Mouse (Mus musculus) stomach, postnatal 0 days (tissue): ENCODE data around the gene Rftn1. TPM values are rescaled to one million over a fixed set of nuclear protein-coding genes. Genes with fewer than 3 reads are reported as not detected.

Experiments used
- ATAC-seq: fragments of 200-750 bp; cut with Nextera tagmentation; 2 replicates; pipeline ENCODE4 v1.8.0; 2017; ENCODE audit not compliant: low FRiP score, low TSS enrichment
- DNase-seq: peaks from one replicate; pipeline ENCODE4 v3.0.0-alpha.2; 2016; ENCODE audit warnings: low spot score
- H3K27ac ChIP-seq: fragments of 300-500 bp; sonication (generic); replicated peaks from 2 replicates; pipeline ENCODE4 v1.5.1; 2014; ENCODE audit warnings: mild to moderate bottlenecking, control low read depth
- H3K27me3 ChIP-seq: fragments of 300-500 bp; sonication (generic); 2 replicates; pipeline ENCODE4 v1.6.1; 2014; ENCODE audit warnings: low read length; ENCODE audit not compliant: control insufficient read depth, insufficient read depth
- H3K36me3 ChIP-seq: fragments of 300-500 bp; sonication (generic); 2 replicates; pipeline ENCODE4 v1.6.1; 2014; ENCODE audit warnings: low read length, mixed read lengths; ENCODE audit not compliant: control insufficient read depth, insufficient read depth
- H3K4me1 ChIP-seq: fragments of 300-500 bp; sonication (generic); replicated peaks from 2 replicates; pipeline ENCODE4 v1.6.1; 2014; ENCODE audit warnings: antibody characterized with exemption; ENCODE audit not compliant: control insufficient read depth, insufficient read depth
- H3K4me2 ChIP-seq: fragments of 300-500 bp; sonication (generic); replicated peaks from 2 replicates; pipeline ENCODE4 v1.6.1; 2014; ENCODE audit warnings: low read depth, mild to moderate bottlenecking, control low read depth, moderate library complexity
- H3K4me3 ChIP-seq: fragments of 300-500 bp; sonication (generic); 2 replicates; pipeline ENCODE4 v1.5.1; 2014; ENCODE audit warnings: low read depth, low read length, control low read depth
- H3K9ac ChIP-seq: fragments of 300-500 bp; sonication (generic); 2 replicates; pipeline ENCODE4 v1.6.1; 2014; ENCODE audit warnings: mild to moderate bottlenecking, low read length, control low read depth, mixed read lengths
- H3K9me3 ChIP-seq: fragments of 300-500 bp; sonication (generic); 2 replicates; pipeline ENCODE4 v1.6.1; 2016; ENCODE audit warnings: low read length; ENCODE audit not compliant: control insufficient read depth
- CTCF ChIP-seq: IDR thresholded peaks from 2 replicates; pipeline ENCODE4 v1.5.1; 2016; ENCODE audit warnings: antibody characterized with exemption, low read depth, mild to moderate bottlenecking, moderate library complexity
- EP300 ChIP-seq: optimal IDR thresholded peaks from 2 replicates; pipeline ENCODE3; 2016; ENCODE audit warnings: antibody characterized with exemption
- WGBS: fragments of 180-500 bp; shearing (Covaris S2); extraction: QIAGEN DNeasy Blood & Tissue Kit; methylation state at CpG from one replicate; pipeline ENCODE4 v1.1.7; 2014; 5-methylcytosine and 5-hydroxymethylcytosine counted together
- polyA plus RNA-seq: library from polyadenylated mRNA; unstranded; fragments of >200 nt; fragmentation: Nextera tagmentation; extraction: Ambion mirVana; gene quantifications from 2 replicates; pipeline ENCODE4 v1.2.1, GENCODE M21; 2015

Gene Rftn1
- polyA plus RNA-seq, 1 experiment from 2014 or later, result 7.1 TPM

GRCm38 (mm10) chr17:49965846-49966762, 224.4 kb downstream of the Rftn1 start:
- WGBS, result 74% methylated on average over 17 of the region's 17 CpGs
- Histone ChIP-seq H3K4me2 (no peak overlapping the region), H3K4me3 (no peak overlapping the region), H3K27ac (no peak overlapping the region), H3K27me3 (no peaks in the 10 kb centered on the region), H3K36me3 (no peaks in the 10 kb centered on the region), H3K9me3 (no peaks in the 10 kb centered on the region), H3K4me1 (no peaks in the 10 kb centered on the region), H3K9ac (no peak overlapping the region)
- DNase-seq (no peak), ATAC-seq (no peak)
- TF ChIP-seq EP300 (no peak), CTCF (no peak)

DNA sequence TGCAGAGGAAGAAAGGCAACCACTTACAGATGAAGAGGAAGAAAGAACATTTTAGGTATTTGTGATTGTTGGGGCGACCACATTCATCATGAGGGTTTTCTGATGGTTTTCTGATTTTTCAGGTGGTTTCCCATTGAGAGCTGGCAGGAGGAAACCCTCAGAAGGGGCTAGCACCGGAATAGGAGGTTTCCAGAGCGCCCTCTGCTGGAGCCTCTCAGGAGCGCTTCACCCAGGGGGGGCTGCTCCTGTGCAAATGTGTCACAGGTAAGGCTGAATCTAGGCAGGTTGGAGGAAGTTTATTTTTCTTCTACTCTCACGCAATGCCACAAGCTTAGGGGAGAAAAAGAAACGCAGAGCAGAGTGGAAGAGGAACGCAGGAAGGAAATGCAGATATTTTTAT, 225.4 kb downstream of the Rftn1 start:
- ATAC-seq (no peak), DNase-seq (no peak)
- H3K9ac ChIP-seq, result no peak overlapping the region
- H3K4me2 ChIP-seq, result no peak overlapping the region
- H3K27ac ChIP-seq, result no peak overlapping the region
- TF ChIP-seq EP300 (no peak), CTCF (peak; percentile 48)
- H3K4me3 ChIP-seq, result no peak overlapping the region
- no peaks in the 10 kb centered on the region for H3K4me1 ChIP-seq
- H3K36me3 ChIP-seq, result no peaks in the 10 kb centered on the region
- no peaks in the 10 kb centered on the region for H3K9me3 ChIP-seq
- no peaks in the 10 kb centered on the region for H3K27me3 ChIP-seq
- whole genome bisulfite sequencing, result 76% methylated on average over 7 of the region's 7 CpGs

- Histone ChIP-seq H3K27ac (no peak overlapping the region), H3K9ac (no peak overlapping the region), H3K27me3 (no peaks in the 10 kb centered on the region), H3K9me3 (no peaks in the 10 kb centered on the region), H3K36me3 (no peaks in the 10 kb centered on the region), H3K4me3 (no peak overlapping the region), H3K4me2 (no peak overlapping the region), H3K4me1 (no peaks in the 10 kb centered on the region)
- WGBS, result 87% methylated on average over 6 of the region's 6 CpGs
- DNase-seq (no peak), ATAC-seq (no peak)
- no peak for TF ChIP-seq EP300
- no peak for TF ChIP-seq CTCF
Measured at GRCm38 (mm10) chr17:49964471-49964870, 226.0 kb downstream of the Rftn1 start.

- no peaks in the 10 kb centered on the region for H3K4me1 ChIP-seq
- no peak for DNase-seq
- no peak overlapping the region for H3K4me3 ChIP-seq
- no peaks in the 10 kb centered on the region for H3K27me3 ChIP-seq
- no peak overlapping the region for H3K4me2 ChIP-seq
- H3K9ac ChIP-seq, result no peak overlapping the region
- TF ChIP-seq EP300 (no peak), CTCF (no peak)
- no peak overlapping the region for H3K27ac ChIP-seq
- no peaks in the 10 kb centered on the region for H3K9me3 ChIP-seq
- no peaks in the 10 kb centered on the region for H3K36me3 ChIP-seq
- ATAC-seq, result no peak
Measured at GRCm38 (mm10) chr17:49959021-49959420, 231.5 kb downstream of the Rftn1 start.

DNA sequence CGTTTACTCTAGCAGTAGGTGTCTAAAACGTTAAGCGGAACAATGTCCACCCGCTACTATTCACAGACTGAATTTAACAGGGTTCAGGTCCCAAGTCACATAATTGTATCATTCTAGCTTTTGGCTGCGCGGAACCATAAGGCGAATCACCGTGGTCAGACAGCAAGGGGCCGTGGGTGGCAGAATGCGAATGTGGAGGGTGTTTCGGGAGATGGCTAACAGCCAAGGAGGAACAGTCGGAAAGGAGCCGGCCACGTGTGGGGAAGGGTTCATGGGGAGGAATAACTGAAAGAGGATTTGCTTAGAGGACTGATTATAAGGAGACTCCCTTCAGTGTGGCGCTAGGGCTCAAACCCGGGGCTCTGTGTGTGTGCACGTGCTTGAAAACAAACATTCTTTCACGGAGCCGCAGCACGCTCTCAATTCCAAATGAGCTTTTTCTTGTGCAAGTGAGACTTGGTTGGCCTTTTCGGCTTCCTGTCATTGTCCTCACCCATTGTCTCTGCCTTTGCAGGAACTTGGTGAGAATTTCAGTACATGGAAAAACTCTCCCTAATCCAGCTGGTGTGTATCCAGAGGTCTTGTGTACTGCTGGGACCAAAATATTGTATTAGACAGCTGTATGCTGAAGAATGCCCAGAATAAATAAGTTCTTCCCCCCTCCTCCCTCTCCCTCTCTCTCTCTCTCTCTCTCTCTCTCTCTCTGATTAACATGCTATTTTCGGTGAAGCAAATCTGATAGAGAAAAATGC, 238.4 kb downstream of the Rftn1 start:
- no peak for DNase-seq
- Histone ChIP-seq H3K9ac (no peak overlapping the region), H3K27me3 (no peaks in the 10 kb centered on the region)

More for the DNA sequence above, 238.4 kb downstream of the Rftn1 start:
- H3K36me3 ChIP-seq, result no peaks in the 10 kb centered on the region
- TF ChIP-seq EP300 (no peak), CTCF (no peak)
- peak overlapping the region; percentile 16 for H3K4me3 ChIP-seq
- no peaks in the 10 kb centered on the region; the same call in 1 of the 2 replicates for H3K4me1 ChIP-seq
- ATAC-seq, result peak; percentile 57; the same call in 1 of the 2 replicates
- 32% methylated on average over 22 of the region's 22 CpGs for WGBS
- H3K4me2 ChIP-seq, result peak overlapping the region; percentile 48
- H3K27ac ChIP-seq, result peak overlapping the region; percentile 70
- H3K9me3 ChIP-seq, result no peaks in the 10 kb centered on the region
